Mouse (Mus musculus) forebrain, embryonic 16.5 days (tissue): Measurements from ENCODE around the gene Abi1. TPM values are rescaled to one million over a fixed set of nuclear protein-coding genes. Genes with fewer than 3 reads are reported as not detected.

Source experiments
- ATAC-seq: fragments of 200-750 bp; cut with Nextera tagmentation; 2 replicates; pipeline ENCODE4 v1.8.0; 2017; ENCODE audit warnings: mild to moderate bottlenecking, moderate library complexity
- H3K27ac ChIP-seq: fragments of 300-500 bp; sonication (generic); 2 replicates; pipeline ENCODE4 v1.5.1; 2014; ENCODE audit warnings: low read length, control low read depth
- H3K27me3 ChIP-seq: fragments of 300-500 bp; sonication (generic); replicated peaks from 2 replicates; pipeline ENCODE4 v1.6.1; 2014; ENCODE audit warnings: low read length; ENCODE audit not compliant: control insufficient read depth, insufficient read depth
- H3K36me3 ChIP-seq: fragments of 300-500 bp; sonication (generic); 2 replicates; pipeline ENCODE4 v1.6.1; 2014; ENCODE audit not compliant: control insufficient read depth, insufficient read depth
- H3K4me1 ChIP-seq: fragments of 300-500 bp; sonication (generic); replicated peaks from 2 replicates; pipeline ENCODE4 v1.6.1; 2014; ENCODE audit warnings: low read length; ENCODE audit not compliant: control insufficient read depth, insufficient read depth
- H3K4me2 ChIP-seq: fragments of 300-500 bp; sonication (generic); 2 replicates; pipeline ENCODE4 v1.6.1; 2014; ENCODE audit warnings: mild to moderate bottlenecking, low read length, control low read depth
- H3K4me3 ChIP-seq: fragments of 300-500 bp; sonication (generic); replicated peaks from 2 replicates; pipeline ENCODE4 v1.5.1; 2014; ENCODE audit warnings: mild to moderate bottlenecking, low read length, control low read depth
- H3K9ac ChIP-seq: fragments of 300-500 bp; sonication (generic); replicated peaks from 2 replicates; pipeline ENCODE4 v1.6.1; 2014; ENCODE audit warnings: low read depth, low read length, control low read depth
- H3K9me3 ChIP-seq: fragments of 300-500 bp; sonication (generic); 2 replicates; pipeline ENCODE4 v1.6.1; 2016; ENCODE audit warnings: low read length; ENCODE audit not compliant: control insufficient read depth
- WGBS: fragments of 180-500 bp; shearing (Covaris S2); extraction: QIAGEN DNeasy Blood & Tissue Kit; methylation state at CpG from one replicate; pipeline ENCODE4 v1.1.7; 2014; 5-methylcytosine and 5-hydroxymethylcytosine counted together
- polyA plus RNA-seq: library from polyadenylated mRNA; unstranded; fragments of >200 nt; fragmentation: Nextera tagmentation; extraction: Ambion mirVana; gene quantifications from 2 replicates; pipeline ENCODE4 v1.2.1, GENCODE M21; 2015

Abi1 gene
- 65.3 and 66.9 TPM in 2 replicates for polyA plus RNA-seq

GRCm38 (mm10) chr2:23040001-23040646, at the start of gene Abi1:
Gene Abi1 (minus strand): TSS chr2:23040241.
- WGBS: 3% methylated on average over 23 of the region's 24 CpGs
- Histone ChIP-seq H3K4me2 (peak within 1 kb of the TSS; percentile 92), H3K27ac (peak within 1 kb of the TSS; percentile 95), H3K4me3 (peak within 1 kb of the TSS; percentile 66), H3K9me3 (no peaks in the 10 kb centered on the region), H3K36me3 (no peaks in the 10 kb centered on the region), H3K27me3 (no peaks in the 10 kb centered on the region), H3K9ac (peak within 1 kb of the TSS; percentile 82), H3K4me1 (peaks cover 10% of the 10 kb centered on the region)
- ATAC-seq: peak; percentile 98

DNA sequence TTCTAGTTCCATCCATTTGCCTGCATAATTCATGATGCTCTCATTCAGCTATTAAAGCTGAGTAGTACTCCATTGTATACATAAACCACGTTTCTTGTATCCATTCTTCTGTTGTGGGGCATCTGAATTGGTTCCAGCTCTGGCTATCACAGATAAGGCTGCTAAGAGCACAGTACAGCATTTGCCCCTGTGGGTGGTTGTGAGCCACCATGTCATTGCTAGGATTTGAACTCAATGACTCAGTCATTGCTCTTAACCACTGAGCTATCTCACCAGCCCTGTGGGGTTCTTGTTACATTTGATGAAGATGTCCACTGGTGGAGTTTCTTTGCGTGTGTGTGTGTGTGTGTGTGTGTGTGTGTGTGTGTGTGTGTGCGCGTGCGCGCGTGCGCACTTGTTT, 44.5 kb upstream of the Abi1 start:
- Histone ChIP-seq H3K27me3 (no peaks in the 10 kb centered on the region), H3K36me3 (peaks cover 17% of the 10 kb centered on the region), H3K9ac (no peak overlapping the region), H3K4me1 (no peaks in the 10 kb centered on the region), H3K4me3 (no peak overlapping the region), H3K9me3 (no peaks in the 10 kb centered on the region), H3K4me2 (no peak overlapping the region), H3K27ac (no peak overlapping the region)
- 93% methylated on average over 8 of the region's 8 CpGs for WGBS
- no peak for ATAC-seq

- ATAC-seq: no peak
- H3K27me3 ChIP-seq: no peaks in the 10 kb centered on the region
- H3K4me1 ChIP-seq: no peaks in the 10 kb centered on the region
- no peak overlapping the region for H3K4me2 ChIP-seq
- H3K9me3 ChIP-seq: no peaks in the 10 kb centered on the region
- peaks cover 30% of the 10 kb centered on the region for H3K36me3 ChIP-seq
- H3K4me3 ChIP-seq: no peak overlapping the region
- WGBS: 99% methylated on average over 2 of the region's 2 CpGs
- no peak overlapping the region for H3K27ac ChIP-seq
- H3K9ac ChIP-seq: no peak overlapping the region
Observed at GRCm38 (mm10) chr2:23078588-23078987, 38.5 kb upstream of the Abi1 start.

- H3K9ac ChIP-seq: no peak overlapping the region
- ATAC-seq: no peak
- WGBS: 95% methylated on average over 5 of the region's 5 CpGs
- H3K4me3 ChIP-seq: no peak overlapping the region
- H3K4me2 ChIP-seq: no peak overlapping the region
- H3K4me1 ChIP-seq: no peaks in the 10 kb centered on the region
- H3K27ac ChIP-seq: no peak overlapping the region
- no peaks in the 10 kb centered on the region for H3K27me3 ChIP-seq
- H3K36me3 ChIP-seq: peaks cover 30% of the 10 kb centered on the region
- no peaks in the 10 kb centered on the region for H3K9me3 ChIP-seq
Observed at GRCm38 (mm10) chr2:23077693-23078092, 37.7 kb upstream of the Abi1 start.

- Histone ChIP-seq H3K4me3 (no peak overlapping the region), H3K27me3 (no peaks in the 10 kb centered on the region), H3K9me3 (no peaks in the 10 kb centered on the region), H3K9ac (no peak overlapping the region), H3K4me2 (no peak overlapping the region), H3K27ac (no peak overlapping the region), H3K4me1 (no peaks in the 10 kb centered on the region), H3K36me3 (peaks cover 26% of the 10 kb centered on the region)
- ATAC-seq: no peak
Observed at GRCm38 (mm10) chr2:23076783-23077182, 36.7 kb upstream of the Abi1 start.

- peaks cover 3% of the 10 kb centered on the region for H3K4me1 ChIP-seq
- H3K27ac ChIP-seq: no peak overlapping the region
- peaks cover 24% of the 10 kb centered on the region for H3K36me3 ChIP-seq
- H3K27me3 ChIP-seq: no peaks in the 10 kb centered on the region
- no peaks in the 10 kb centered on the region for H3K9me3 ChIP-seq
- no peak overlapping the region for H3K4me2 ChIP-seq
- no peak overlapping the region for H3K4me3 ChIP-seq
- H3K9ac ChIP-seq: no peak overlapping the region
- no peak for ATAC-seq
Observed at GRCm38 (mm10) chr2:23075846-23076245, 35.8 kb upstream of the Abi1 start.

GRCm38 (mm10) chr2:23071406-23071805, 31.4 kb upstream of the Abi1 start:
- WGBS: 86% methylated on average over 1 of the region's 1 CpGs
- no peak for ATAC-seq
- no peak overlapping the region for H3K4me3 ChIP-seq

DNA sequence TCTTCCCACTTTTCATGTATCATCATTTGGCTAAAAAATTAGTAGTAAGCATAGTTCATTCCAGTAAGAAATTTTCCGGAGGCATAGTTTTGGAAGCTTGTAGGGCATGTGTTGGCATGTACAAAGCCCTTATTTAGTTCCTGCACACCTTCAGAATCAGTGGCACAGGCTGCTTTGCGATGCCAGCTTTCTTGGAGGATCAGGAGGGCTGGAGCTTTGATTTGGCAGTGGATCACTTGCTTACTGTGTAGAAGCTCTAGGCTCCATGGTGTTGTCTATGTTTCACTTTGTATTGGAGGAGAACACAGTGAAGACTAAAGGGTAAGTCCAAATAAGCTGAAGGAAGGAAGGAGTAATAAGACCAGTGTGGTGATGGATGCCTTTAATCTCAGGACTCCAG, 30.4 kb upstream of the Abi1 start:
- Histone ChIP-seq H3K4me1 (peaks cover 10% of the 10 kb centered on the region), H3K27ac (no peak overlapping the region), H3K9me3 (no peaks in the 10 kb centered on the region), H3K36me3 (no peaks in the 10 kb centered on the region), H3K27me3 (no peaks in the 10 kb centered on the region), H3K4me2 (no peak overlapping the region), H3K9ac (no peak overlapping the region), H3K4me3 (no peak overlapping the region)
- no peak for ATAC-seq
- 93% methylated on average over 2 of the region's 2 CpGs for WGBS

More at GRCm38 (mm10) chr2:23071406-23071805, 31.4 kb upstream of the Abi1 start:
- Histone ChIP-seq H3K4me1 (peaks cover 10% of the 10 kb centered on the region), H3K36me3 (peaks cover 1% of the 10 kb centered on the region; the same call in 1 of the 2 replicates), H3K4me2 (no peak overlapping the region), H3K27me3 (no peaks in the 10 kb centered on the region), H3K9me3 (no peaks in the 10 kb centered on the region), H3K27ac (no peak overlapping the region), H3K9ac (no peak overlapping the region)

DNA sequence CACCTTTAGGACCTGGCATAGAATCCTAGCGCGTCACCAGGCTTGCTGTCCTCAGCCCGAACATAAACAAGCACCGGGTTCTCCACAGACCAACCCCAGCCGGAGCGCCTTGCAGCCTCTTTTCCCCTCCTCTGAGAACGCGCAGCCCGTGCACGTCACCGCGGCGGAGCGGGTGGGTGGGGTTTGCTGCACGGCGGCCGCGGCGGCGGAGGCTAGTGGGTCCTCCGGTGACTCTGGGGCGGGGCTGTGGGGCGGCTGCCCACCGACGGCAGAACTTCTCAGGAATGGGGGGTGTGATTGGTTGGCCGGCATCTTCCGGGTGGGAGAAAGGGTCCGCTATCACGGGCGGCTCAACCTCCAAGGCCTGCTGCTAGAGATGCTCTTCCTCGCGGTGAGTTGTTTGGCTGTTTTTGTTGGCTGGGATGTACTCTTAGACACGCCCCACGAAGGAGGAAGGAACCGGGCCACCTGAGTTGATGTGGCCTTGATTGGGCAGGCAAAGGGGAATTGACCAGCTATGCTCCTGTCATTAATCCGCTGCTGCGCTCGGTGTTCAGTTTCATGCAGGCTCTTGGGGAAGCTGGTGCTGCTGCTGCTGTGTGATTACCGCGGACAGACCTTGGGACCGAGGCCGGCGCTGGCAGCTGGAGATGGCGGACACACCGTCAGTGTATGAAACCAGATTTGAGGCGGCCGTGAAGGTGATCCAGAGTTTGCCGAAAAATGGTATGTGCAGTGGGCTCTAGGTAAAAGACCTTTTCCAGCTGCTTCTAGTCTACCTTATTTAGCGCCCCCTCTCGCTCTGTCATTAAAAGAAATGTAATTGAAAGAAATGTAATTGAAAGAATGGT, 29.1 kb upstream of the Abi1 start:
- peaks cover 10% of the 10 kb centered on the region for H3K4me1 ChIP-seq
- H3K27me3 ChIP-seq: no peaks in the 10 kb centered on the region
- no peaks in the 10 kb centered on the region for H3K9me3 ChIP-seq
- H3K4me3 ChIP-seq: peak overlapping the region; percentile 93
- no peaks in the 10 kb centered on the region for H3K36me3 ChIP-seq
- WGBS: under 1% methylated on average over 50 of the region's 50 CpGs
- peak; percentile 91 for ATAC-seq
- H3K9ac ChIP-seq: peak overlapping the region; percentile 96
- H3K4me2 ChIP-seq: peak overlapping the region; percentile 78
- H3K27ac ChIP-seq: peak overlapping the region; percentile 96
